Mouse (Mus musculus) embryo, embryonic 11 days (tissue): ENCODE measurements at regions not wholly inside any gene's neighbourhood (a gene's known extent, or its start where the extent isn't known, plus 50 kb on each side); places are given as distances from the start of the nearest gene placed in this dataset.
A peak's percentile ranks its signal among the peaks of the same experiment; 100 is the strongest.
"Not testable (repeated sequence)": the region's sequence is repeated elsewhere in the genome, so short reads cannot be mapped to it uniquely, and the experiment has no call there.

ENCODE experiments used
- DNase-seq: peaks from one replicate; pipeline ENCODE4 v3.0.0-alpha.2; 2015

GRCm38 (mm10) chr7:95974085-95974484 lies 197.0 kb upstream of the Tenm4 start:
- DNase-seq, result no peak

DNA sequence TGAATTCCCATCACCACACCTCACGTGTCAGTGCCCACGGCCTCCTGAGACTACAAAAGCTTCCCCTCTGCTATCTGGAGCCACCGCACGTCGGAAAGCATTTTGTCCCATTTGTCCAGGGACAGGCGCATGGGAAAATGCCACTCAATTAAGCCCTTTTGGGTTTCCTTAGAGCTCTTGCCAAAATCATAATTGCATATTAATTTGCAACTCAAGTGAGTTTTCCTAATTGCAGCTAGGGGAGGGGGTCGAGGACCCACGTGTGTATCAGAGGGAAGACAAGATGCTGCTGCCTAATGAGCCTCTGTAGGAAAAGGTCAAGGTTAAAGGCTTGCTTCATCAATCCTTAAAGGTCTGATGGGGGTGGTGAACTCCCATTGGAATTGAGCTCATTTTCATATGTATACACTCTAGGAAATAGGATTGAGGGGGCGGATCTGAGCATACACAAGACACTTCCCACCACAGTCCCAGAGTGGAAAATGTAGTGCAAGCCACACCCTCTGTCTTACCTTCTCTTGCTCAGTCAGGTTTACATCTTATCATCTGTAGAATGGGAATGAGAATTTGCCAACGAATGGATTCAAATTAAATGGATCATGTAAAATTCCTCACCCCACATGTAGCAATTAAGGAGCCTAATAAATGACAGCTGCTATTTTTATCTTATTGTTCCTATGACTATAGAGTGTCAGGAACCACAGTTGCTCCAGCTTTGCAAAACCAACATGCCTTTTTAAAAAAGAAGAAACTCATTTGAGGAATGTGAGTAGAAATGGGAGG lies 179.6 kb upstream of the Tenm4 start:
- peak; percentile 52 for DNase-seq

- no peak for DNase-seq
These were observed 179.0 kb upstream of the Tenm4 start for GRCm38 (mm10) chr7:95992033-95992516.

DNA sequence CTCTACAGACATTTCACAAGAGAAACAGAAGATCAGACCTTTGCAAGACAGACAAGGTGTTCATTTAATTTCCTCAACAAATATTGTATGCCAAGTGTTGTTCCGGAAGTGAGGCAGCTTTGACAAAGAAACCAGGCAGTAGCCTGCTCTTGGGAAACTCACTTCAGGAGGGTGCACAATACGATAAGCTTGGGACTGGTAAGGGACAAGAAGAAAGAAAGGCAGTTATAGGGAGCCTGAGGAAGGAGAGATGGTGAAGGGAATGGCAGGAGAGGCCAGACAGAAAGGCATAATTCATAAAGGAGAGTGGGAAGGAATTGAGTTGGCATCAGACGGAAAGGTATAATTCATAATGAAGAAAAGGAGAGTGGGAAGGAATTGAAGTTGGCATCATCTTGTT lies 178.5 kb upstream of the Tenm4 start:
- no peak for DNase-seq

DNA sequence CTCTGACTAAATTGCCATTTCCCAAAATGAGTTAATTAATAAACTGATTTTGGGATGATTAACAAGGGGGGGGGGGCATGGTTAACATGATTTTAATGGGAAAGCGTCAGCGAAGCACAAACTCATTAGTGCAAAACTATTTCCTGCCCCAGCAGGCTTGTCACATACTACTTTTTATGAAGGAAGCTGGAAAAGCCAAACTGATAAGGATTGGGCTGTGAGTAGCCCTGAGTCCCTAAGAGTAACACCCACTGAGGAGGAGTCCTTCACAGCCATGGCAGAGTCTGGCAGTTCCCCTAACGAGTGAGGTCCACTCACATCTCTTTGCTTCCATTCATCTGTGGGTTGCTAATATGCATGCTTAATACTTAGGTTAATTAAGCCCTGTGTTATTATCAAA lies 173.9 kb upstream of the Tenm4 start:
- DNase-seq, result no peak

DNA sequence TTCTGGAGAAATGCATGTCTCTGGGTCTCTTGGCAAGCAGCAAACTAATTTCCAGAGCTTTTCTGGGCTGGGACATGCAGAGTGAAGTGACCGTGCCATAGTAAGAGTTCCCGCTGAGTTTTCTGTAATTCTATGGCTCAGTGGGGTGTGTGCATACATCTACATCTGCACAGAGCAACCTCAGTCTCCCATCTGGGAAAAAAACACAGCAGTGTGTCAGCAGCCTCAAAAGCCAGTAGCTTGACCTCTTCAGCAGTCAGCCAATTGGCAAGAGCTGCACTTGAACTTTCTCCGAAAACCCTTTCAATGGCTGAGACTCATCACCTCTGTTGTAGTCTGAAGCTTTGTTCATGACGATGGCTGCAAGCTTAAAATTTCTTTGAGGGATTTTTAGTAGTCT lies 171.9 kb upstream of the Tenm4 start:
- DNase-seq, result peak; percentile 13

- no peak for DNase-seq
These were observed 168.6 kb upstream of the Tenm4 start for GRCm38 (mm10) chr7:96002401-96002800.

GRCm38 (mm10) chr7:96006299-96006698 lies 164.7 kb upstream of the Tenm4 start:
- DNase-seq, result no peak

DNA sequence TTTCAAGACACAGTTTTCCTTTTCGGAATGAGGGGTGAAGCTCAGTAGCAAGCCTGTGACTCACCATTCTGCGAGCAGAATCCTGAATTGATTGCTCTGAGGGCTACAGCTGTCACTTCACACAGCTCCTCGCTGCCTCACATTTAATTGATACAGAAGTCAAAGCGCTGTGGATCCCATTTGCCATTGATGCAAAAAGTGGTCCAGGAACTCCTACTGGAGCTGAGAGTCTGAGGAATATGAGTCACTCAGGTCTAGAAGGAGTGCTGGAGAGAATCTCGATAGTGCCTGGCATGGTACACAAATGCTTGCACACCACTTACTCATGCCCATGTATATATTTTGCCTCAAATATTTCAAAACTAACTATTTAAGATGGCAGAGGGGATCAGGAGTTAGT lies 158.0 kb upstream of the Tenm4 start:
- DNase-seq, result no peak

GRCm38 (mm10) chr7:96017112-96017884 lies 153.7 kb upstream of the Tenm4 start:
- DNase-seq, result no peak

DNA sequence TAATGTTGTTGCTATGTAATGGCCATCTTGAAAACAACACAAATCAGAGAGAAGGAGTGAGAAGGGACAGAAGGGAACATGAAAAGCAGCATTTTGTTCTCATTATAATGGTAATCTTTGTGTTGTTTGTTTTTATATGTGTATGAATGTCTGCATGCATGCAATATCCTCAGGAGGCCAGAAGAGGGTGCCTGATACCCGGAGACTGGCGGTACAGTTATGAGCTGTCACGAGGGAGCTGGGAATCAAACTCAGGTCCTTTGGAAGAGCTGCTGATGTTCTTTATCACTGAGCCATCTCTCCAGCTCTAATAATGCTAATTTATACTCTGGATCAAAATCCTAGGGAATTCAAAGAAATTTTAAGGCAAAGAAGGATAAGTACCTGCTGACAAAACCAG lies 147.0 kb upstream of the Tenm4 start:
- no peak for DNase-seq

- DNase-seq, result no peak
These were observed 144.1 kb upstream of the Tenm4 start for GRCm38 (mm10) chr7:96026781-96027418.

GRCm38 (mm10) chr7:96033636-96034035 lies 137.4 kb upstream of the Tenm4 start:
- no peak for DNase-seq

- no peak for DNase-seq
These were observed 135.6 kb upstream of the Tenm4 start for GRCm38 (mm10) chr7:96035456-96035855.

GRCm38 (mm10) chr7:96039628-96040027 lies 131.4 kb upstream of the Tenm4 start:
- DNase-seq, result no peak

GRCm38 (mm10) chr7:96041806-96042205 lies 129.2 kb upstream of the Tenm4 start:
- no peak for DNase-seq

DNA sequence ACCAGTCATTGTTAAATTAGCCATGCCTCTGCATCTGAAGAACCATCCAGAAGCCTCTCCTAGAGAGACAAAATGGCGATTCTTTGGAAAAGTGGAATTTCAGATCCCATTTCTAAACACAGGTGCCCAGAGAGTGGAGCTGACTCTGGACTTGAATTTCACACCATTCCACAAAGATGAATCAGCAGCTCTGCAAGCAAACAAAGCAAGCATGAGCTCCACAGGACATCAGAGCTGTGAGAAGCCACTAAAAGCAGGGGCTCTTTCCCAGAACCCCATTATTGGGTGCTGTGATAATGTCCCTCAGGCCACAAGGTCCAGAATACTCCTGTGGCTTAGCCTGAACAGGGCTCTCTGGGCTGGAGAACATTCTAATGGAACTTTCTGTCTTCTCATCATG lies 119.4 kb upstream of the Tenm4 start:
- no peak for DNase-seq

DNA sequence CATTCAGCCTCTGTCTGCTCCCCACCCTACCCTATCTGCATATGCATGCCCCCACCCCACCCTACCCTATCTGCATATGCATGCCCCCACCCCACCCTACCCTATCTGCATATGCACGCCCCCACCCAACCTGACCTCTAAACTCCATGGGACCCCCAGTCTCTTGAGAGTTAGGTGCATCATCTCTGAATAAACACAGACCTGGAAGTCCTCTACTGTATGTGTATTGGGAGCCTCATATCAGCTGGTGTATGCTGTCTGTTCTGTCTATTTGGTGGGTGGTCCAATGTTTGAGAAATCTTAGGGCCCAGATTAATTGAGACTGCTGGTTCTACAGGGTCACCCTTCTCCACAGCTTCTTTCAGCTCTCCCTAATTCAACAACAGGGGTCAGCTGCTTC lies 109.4 kb upstream of the Tenm4 start:
- not testable (repeated sequence) for DNase-seq

- DNase-seq, result no peak
These were observed 92.5 kb upstream of the Tenm4 start for GRCm38 (mm10) chr7:96078511-96078910.

DNA sequence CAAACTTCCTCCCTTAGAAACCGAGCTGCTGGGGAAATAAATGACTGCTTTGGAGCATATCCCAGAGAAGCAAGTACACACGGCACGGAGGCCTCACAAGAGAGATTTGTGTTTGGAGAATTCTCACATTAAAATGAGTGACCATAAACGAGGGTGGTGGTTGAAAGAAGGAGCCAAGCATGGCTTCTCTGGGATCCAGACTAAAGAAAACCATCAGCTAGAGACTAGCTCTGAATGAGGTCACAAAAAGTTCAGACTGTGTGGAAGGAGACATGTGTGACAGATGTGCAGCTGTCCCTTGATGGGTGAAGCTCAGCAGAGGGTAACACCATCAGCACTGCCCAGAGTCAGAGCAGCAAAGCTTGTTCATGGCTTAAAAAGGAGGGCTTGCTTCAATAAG lies 89.4 kb upstream of the Tenm4 start:
- DNase-seq, result no peak

DNA sequence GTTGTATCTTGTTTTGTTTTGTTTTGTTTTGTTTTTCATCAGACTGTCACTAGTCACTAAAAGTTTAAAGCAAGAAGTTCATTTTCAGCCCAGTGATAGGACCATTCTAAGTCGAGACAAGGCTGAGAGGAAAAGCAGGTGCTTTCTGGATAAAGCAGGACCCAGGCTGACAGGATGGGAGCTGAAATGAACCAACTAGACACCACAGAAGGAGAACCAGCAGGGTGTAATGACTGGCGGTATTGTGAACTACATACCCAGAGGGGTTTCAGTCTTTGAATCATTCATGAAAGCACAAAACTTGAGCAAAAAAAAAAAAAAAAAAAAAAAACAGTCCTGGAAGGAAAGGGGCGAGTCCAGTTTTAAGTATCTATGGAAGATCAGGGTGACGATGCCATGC lies 75.9 kb upstream of the Tenm4 start:
- no peak for DNase-seq

DNA sequence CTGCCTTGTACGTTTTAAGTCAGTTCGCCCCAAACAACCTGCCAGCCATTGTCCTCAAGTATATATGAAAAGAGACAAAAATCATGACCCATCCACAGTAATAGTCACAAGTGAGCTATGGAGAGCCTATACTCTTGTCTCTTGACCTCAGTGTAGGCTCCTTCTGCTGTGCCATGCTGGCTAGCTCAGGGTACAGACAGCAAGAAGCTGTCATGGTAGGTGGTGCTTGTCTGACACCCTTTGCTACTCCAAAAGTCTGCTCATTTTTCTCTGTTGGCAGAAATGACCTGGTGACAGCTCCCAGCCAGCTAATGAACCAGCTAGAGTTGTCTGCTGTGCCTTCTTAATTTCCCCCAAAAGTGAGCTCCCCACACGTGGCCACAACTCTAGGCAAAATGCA lies 75.3 kb upstream of the Tenm4 start:
- no peak for DNase-seq

GRCm38 (mm10) chr7:96098686-96099376 lies 72.2 kb upstream of the Tenm4 start:
- DNase-seq, result no peak
